Mouse (Mus musculus): Measurements from ENCODE around the gene Cnot4.

Cnot4 gene

GRCm38 (mm10) chr6:35133579-35134488 is at the start of gene Cnot4:
TSS of gene Cnot4 (minus strand) at chr6:35133724.
- WGBS = under 1% methylated on average over 55 of the region's 55 CpGs

DNA sequence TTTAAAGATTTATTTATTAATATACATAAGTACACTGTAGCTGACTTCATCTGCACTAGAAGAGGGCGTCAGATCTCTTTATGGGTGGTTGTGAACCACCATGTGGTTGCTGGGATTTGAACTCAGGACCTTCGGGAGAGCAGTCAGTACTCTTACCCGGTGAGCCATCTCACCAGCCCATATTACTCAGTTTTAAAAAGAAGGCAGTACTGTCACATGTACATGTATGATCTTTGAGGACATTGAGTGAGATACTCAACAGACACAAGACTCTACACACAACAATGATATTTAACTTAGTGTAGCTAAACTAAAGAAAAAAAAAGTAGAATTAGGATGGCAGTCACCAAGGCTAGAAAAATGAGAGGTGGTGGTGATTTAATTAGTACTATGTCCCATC is 45.8 kb upstream of the Cnot4 start:
- WGBS = 98% methylated on average over 3 of the region's 3 CpGs

DNA sequence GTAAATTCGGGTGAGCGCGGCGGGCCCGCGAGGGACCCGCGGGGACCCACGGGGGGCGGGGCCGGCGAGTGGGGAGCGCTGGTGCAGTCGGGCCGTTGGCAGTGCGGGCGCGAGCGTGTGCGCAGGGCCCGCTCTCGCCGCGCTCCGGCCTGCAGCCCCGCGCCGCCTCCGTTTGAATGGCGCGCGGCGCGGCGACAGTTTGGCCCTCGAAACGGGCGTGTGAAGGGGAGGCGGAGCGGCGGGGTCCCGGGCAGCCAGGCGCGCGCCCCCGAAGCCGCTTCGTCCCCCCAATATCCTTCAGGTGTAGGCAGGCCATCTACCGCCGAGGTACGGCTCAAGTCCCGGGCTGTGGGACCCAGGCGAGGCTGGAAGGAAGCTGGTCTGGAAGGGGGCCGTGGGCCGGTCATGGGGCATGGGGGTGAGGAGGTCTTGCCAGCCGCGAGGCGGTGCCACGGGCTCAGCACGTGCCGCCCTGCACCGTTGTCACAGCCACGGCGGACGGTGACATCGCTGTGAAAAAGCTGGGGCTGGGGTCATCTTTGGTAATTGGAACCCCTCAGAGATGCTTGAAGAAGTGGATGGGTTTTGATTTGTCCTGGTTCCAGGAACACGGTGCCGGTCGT is 44.2 kb upstream of the Cnot4 start:
- WGBS = under 1% methylated on average over 69 of the region's 69 CpGs

DNA sequence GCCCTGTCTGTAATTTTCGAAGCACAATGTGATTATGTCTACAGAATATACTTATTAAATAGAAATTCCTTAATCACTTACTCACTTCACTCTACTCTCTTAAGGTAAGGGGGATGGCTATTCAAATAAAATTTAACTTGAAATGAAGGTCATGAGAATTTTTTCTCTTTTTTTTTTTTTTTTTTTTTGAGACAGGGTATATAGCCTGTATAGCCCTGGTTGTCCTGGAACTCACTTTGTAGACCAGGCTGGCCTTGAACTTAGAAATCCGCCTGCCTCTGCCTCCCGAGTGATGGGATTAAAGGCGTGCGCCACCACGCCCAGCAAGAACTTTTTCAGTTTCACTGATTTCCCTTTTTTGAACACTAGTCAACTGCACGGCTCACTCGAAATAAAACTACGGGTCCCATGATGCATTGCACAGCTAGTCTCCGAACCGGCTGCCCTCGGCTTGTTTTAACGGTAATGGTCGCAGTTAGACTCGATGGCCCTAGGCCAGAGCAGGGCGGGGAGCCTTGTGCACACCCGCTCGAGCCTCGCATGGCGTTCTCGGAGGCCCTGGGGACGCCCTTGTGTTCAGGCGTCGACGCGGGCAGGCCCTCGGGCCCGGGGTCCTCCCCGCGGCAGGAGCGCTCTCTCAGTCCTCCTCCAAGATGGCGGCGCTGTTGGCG is 43.6 kb upstream of the Cnot4 start, which contains the start of gene Nup205:
Gene Nup205 (plus strand): TSS at position 443 of the 671 bp plus-strand sequence.
- WGBS = 4% methylated on average over 34 of the region's 34 CpGs

GRCm38 (mm10) chr6:35173181-35173580 is 39.7 kb upstream of the Cnot4 start:
- 87% methylated on average over 4 of the region's 4 CpGs for WGBS

DNA sequence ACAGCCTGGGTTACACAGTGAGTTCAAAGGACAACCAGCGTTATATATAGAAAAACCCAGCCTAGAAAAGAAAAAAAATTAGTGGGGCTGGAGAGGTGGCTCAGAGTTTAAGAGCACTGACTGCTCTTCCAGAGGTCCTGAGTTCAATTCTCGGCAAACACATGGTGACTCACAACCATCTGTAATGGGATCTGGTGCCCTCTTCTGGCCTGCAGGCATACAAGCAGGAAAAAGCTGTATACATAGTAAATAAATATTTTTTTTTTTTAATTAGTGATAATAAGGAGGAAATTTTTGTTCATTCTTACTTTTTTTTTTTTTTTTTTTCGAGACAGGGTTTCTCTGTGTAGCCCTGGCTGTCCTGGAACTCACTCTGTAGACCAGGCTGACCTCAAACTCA is 38.5 kb upstream of the Cnot4 start:
- 66% methylated on average over 3 of the region's 3 CpGs for WGBS

GRCm38 (mm10) chr6:35169250-35169649 is 35.7 kb upstream of the Cnot4 start:
- WGBS = 87% methylated on average over 4 of the region's 4 CpGs

- WGBS = 85% methylated on average over 3 of the region's 3 CpGs
Measured at GRCm38 (mm10) chr6:35147726-35148422, 14.3 kb upstream of the Cnot4 start.

GRCm38 (mm10) chr6:35145569-35145968 is 12.0 kb upstream of the Cnot4 start:
- 88% methylated on average over 2 of the region's 2 CpGs for WGBS

- 94% methylated on average over 1 of the region's 1 CpGs for WGBS
Measured at GRCm38 (mm10) chr6:35140351-35140750, 6.8 kb upstream of the Cnot4 start.

DNA sequence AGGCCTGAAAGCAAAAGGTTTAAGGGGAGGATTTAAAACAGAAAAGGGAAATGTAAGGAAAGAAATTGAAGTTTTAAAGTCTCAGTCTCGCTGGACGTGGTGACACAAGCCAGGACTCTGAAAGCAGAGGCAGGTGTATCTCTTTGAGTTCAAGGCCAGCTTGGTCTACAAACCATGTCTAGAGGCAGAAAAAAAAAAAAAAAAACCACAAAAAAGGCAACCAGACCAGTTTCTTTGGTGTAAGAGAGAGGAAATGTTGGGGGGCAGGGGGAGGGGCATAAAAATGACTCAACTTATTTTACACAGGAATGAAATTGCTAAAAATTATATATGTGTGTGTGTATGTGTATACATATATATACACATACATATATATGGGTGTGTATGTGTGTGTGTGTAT is 1.3 kb upstream of the Cnot4 start:
- WGBS = 52% methylated on average over 2 of the region's 2 CpGs

GRCm38 (mm10) chr6:35133246-35133578 is 312 bp downstream of the Cnot4 start:
- WGBS = 1% methylated on average over 23 of the region's 25 CpGs

- WGBS = 2% methylated on average over 11 of the region's 11 CpGs
Measured at GRCm38 (mm10) chr6:35132806-35133205, 718 bp downstream of the Cnot4 start.

DNA sequence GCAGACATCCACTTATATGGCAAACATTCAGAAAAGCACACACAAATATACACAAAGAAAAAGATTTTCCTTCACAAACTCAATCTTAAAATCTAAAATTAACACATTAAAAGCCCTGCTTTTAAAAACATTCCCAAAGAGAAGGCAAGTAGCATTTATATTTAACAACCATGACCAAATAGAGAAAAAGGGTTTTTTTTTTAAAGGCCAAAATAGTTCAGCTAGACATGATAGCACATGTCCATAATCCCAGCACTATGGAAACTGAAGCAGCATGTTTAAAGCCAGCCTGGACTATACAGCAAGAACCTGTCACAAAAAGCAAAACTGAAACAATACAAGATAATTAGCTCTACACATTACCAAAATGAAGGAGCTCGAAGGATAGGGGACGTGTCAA is 11.0 kb downstream of the Cnot4 start:
- 81% methylated on average over 2 of the region's 2 CpGs for WGBS

DNA sequence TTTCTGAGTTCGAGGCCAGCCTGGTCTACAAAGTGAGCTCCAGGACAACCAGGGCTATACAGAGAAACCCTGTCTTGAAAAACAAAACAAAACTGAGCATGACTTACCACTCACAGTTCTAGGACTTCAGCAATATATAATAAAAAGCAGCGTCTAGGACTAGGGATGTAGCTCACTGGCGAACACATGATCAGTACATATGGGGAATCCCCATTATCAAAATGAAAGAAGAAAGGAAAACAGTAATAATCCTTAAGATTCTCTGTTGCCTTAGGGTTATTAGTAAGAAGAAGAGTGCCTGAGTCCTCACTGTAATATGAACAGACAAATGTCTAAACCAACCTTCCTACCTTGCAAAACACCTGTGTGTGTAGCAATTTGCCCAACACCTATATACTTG is 11.6 kb downstream of the Cnot4 start:
- 97% methylated on average over 3 of the region's 3 CpGs for WGBS

GRCm38 (mm10) chr6:35102457-35102856 is 31.1 kb downstream of the Cnot4 start:
- 59% methylated on average over 1 of the region's 1 CpGs for WGBS

DNA sequence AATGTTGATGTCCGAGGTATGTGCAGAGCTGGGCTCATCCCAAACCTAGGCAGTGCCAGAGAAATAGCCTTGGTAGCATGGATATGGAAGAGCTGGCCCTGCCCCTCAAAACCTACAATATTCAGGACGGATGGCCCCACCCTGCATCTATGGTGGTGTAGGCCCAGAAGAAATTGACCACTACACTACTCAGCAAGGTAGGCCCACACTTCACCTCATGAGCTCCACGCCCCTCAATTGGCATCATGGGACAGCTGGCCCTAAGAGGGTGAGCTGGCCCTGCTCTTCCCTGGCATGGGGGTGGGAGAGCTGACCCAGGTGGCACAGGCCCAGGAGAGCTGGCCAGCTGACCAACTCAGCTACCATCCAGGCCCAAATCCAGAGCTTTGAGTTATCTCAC is 48.6 kb downstream of the Cnot4 start:
- WGBS = 99% methylated on average over 3 of the region's 3 CpGs

DNA sequence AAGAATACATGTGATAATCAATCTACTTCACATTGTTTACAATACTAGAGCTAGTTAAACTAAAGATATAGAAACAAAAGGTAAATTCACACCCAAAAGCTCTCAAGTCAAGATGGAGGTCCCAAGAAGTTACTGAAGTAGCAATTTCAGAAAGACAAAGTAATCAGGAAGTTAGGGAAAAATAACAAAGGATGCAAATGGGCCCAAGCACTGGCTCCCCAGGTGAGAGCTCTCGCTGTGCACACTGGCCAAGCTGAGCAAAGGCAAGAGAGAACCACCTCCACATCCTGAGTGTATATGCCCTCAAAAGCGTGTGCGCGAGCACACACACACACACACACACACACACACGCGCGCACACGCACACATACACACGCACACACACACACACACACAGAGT is 58.4 kb downstream of the Cnot4 start:
- WGBS = 96% methylated on average over 9 of the region's 9 CpGs

- WGBS = 76% methylated on average over 3 of the region's 3 CpGs
Measured at GRCm38 (mm10) chr6:35071261-35071660, 62.3 kb downstream of the Cnot4 start.

DNA sequence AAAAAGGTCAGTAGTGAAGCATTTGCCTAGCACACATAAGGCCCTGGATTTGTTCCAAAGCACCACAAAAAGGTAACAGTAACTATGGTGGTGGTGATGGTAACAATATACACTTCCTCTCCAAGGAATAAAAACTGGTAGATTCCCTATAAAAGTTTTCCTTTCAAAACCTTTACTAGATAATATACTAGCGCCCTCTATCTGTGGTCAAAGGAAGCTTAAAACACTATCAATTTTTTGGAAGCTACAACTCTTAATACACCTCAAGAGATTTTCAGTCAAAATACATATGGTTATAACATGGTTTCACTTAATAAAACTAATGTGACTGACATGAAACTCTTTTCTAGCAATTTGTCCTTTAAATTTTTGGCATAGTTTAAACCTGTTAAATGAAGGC is 71.1 kb downstream of the Cnot4 start:
- 15% methylated on average over 1 of the region's 1 CpGs for WGBS

DNA sequence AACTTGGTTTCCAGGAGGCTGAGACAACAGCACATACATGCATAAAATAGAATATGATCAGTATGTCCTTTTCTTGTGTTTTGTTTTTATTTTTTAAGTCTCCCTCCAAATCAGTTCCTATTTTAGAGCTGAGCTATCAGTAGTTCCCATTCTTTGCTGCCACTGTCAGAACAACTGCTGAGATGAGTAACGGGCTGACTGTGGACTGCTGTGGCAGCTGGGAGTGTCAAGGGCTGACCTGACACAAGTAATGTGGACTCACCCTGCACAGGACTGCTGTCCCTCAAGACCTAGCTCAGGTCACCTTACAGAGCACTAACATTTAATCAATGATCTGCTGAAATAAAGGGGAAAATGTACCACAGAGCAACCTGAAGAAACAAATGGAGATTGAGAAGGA is 90.4 kb downstream of the Cnot4 start:
- WGBS = 70% methylated on average over 1 of the region's 1 CpGs

DNA sequence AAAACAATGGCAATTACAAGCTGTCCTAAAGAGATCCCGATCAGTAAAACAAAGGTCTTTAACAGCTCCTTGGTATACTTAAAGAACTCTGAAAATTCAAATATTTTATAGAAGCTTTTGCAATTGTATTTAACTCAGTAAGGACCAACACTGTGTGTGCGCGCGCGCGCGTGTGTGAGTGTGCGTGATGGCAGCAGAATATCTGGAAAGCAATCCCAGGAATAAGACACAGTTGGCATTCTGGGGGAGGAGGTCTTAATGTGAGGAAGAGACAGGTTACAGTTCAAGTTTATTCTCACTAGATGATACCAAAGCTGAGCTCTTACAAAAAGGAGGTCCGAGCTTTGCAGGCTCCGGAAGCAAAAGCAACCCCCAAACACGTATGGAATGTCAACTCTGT is 100.2 kb downstream of the Cnot4 start:
- WGBS = 92% methylated on average over 11 of the region's 11 CpGs
